Mouse (Mus musculus): Measurements from ENCODE around the gene Dgki. TPM values are rescaled to one million over a fixed set of nuclear protein-coding genes. Genes with fewer than 3 reads are reported as not detected.
A peak's percentile ranks its signal among the peaks of the same experiment; 100 is the strongest.

The Dgki gene
- total RNA-seq, 2 experiments from 2014 or later: 90.5 to 91.1 TPM

- no peak for TF ChIP-seq CTCF (IDR thresholded peaks at IDR 0.05)
- Histone ChIP-seq H3K4me3 (no peak overlapping the region), H3K27ac (no peak overlapping the region)
- intact Hi-C loops (cut with DNase I): no loop called here
- no peak for DNase-seq (ENCODE audit: extremely low spot score in 1 of 2, low spot score in 2 of 2)
Observed at GRCm38 (mm10) chr6:37261236-37261852, 38.6 kb downstream of the Dgki start.

GRCm38 (mm10) chr6:37258662-37259061 is 41.3 kb downstream of the Dgki start:
- no peak for DNase-seq (ENCODE audit: extremely low spot score in 1 of 2, low spot score in 2 of 2)
- no peak overlapping the region for H3K27ac ChIP-seq
- intact Hi-C loops (cut with DNase I): no loop called here
- TF ChIP-seq CTCF (IDR thresholded peaks at IDR 0.05): no peak
- H3K4me3 ChIP-seq: no peak overlapping the region

- intact Hi-C loops (cut with DNase I): no loop called here
- no peak overlapping the region for H3K27ac ChIP-seq
- no peak for TF ChIP-seq CTCF (IDR thresholded peaks at IDR 0.05)
- DNase-seq (ENCODE audit: extremely low spot score in 1 of 2, low spot score in 2 of 2): no peak
- H3K4me3 ChIP-seq: no peak overlapping the region
Observed at GRCm38 (mm10) chr6:37254144-37254543, 45.8 kb downstream of the Dgki start.

- Histone ChIP-seq H3K4me3 (no peak overlapping the region), H3K27ac (no peak overlapping the region)
- intact Hi-C loops (cut with DNase I): no loop called here
- TF ChIP-seq CTCF (IDR thresholded peaks at IDR 0.05): no peak
- DNase-seq (ENCODE audit: extremely low spot score in 1 of 2, low spot score in 2 of 2): no peak
Observed at GRCm38 (mm10) chr6:37252536-37252935, 47.4 kb downstream of the Dgki start.

GRCm38 (mm10) chr6:37250671-37251070 is 49.3 kb downstream of the Dgki start:
- no peak for TF ChIP-seq CTCF (IDR thresholded peaks at IDR 0.05)
- no peak overlapping the region for H3K27ac ChIP-seq
- intact Hi-C loops (cut with DNase I): no loop called here
- H3K4me3 ChIP-seq: no peak overlapping the region
- no peak for DNase-seq (ENCODE audit: extremely low spot score in 1 of 2, low spot score in 2 of 2)

GRCm38 (mm10) chr6:37245757-37246156 is 54.2 kb downstream of the Dgki start:
- no peak for DNase-seq (ENCODE audit: extremely low spot score in 1 of 2, low spot score in 2 of 2)
- no peak overlapping the region for H3K27ac ChIP-seq
- intact Hi-C loops (cut with DNase I): no loop called here
- no peak overlapping the region for H3K4me3 ChIP-seq
- no peak for TF ChIP-seq CTCF (IDR thresholded peaks at IDR 0.05)

GRCm38 (mm10) chr6:37244074-37244473 is 55.9 kb downstream of the Dgki start:
- no peak overlapping the region for H3K27ac ChIP-seq
- no peak for TF ChIP-seq CTCF (IDR thresholded peaks at IDR 0.05)
- intact Hi-C loops (cut with DNase I): loop anchor here (5.0 kb wide), 1 partner anchor 147 kb away; no protein-coding TSS in a partner anchor
- no peak for DNase-seq (ENCODE audit: extremely low spot score in 1 of 2, low spot score in 2 of 2)
- H3K4me3 ChIP-seq: no peak overlapping the region

- Histone ChIP-seq H3K27ac (peak overlapping the region; percentile 67), H3K4me3 (no peak overlapping the region)
- DNase-seq (ENCODE audit: extremely low spot score in 1 of 2, low spot score in 2 of 2): no peak
- TF ChIP-seq CTCF (IDR thresholded peaks at IDR 0.05): no peak
- intact Hi-C loops (cut with DNase I): loop anchor here (2.0 to 5.0 kb wide), 2 partner anchors 56 to 145 kb away; no protein-coding TSS in a partner anchor
Observed at GRCm38 (mm10) chr6:37242769-37243121, 57.2 kb downstream of the Dgki start.

- Histone ChIP-seq H3K4me3 (no peak overlapping the region), H3K27ac (peak overlapping the region; percentile 67)
- DNase-seq (ENCODE audit: extremely low spot score in 1 of 2, low spot score in 2 of 2): no peak
- no peak for TF ChIP-seq CTCF (IDR thresholded peaks at IDR 0.05)
- intact Hi-C loops (cut with DNase I): loop anchor here (2.0 to 5.0 kb wide), 2 partner anchors 57 to 145 kb away; no protein-coding TSS in a partner anchor
Observed at GRCm38 (mm10) chr6:37242100-37242768, 57.8 kb downstream of the Dgki start.

GRCm38 (mm10) chr6:37241434-37241833 is 58.5 kb downstream of the Dgki start:
- intact Hi-C loops (cut with DNase I): loop anchor here (5.0 kb wide), 1 partner anchor 144 kb away; no protein-coding TSS in a partner anchor
- H3K27ac ChIP-seq: peak overlapping the region; percentile 67

GRCm38 (mm10) chr6:37240140-37240539 is 59.8 kb downstream of the Dgki start:
- no peak for DNase-seq (ENCODE audit: extremely low spot score in 1 of 2, low spot score in 2 of 2)
- H3K27ac ChIP-seq: no peak overlapping the region
- no peak overlapping the region for H3K4me3 ChIP-seq
- TF ChIP-seq CTCF (IDR thresholded peaks at IDR 0.05): no peak
- intact Hi-C loops (cut with DNase I): loop anchor here (5.0 kb wide), 1 partner anchor 143 kb away; no protein-coding TSS in a partner anchor

More at GRCm38 (mm10) chr6:37241434-37241833, 58.5 kb downstream of the Dgki start:
- TF ChIP-seq CTCF (IDR thresholded peaks at IDR 0.05): no peak
- no peak for DNase-seq (ENCODE audit: extremely low spot score in 1 of 2, low spot score in 2 of 2)
- no peak overlapping the region for H3K4me3 ChIP-seq

GRCm38 (mm10) chr6:37236893-37237292 is 63.1 kb downstream of the Dgki start:
- Histone ChIP-seq H3K4me3 (no peak overlapping the region), H3K27ac (no peak overlapping the region)
- TF ChIP-seq CTCF (IDR thresholded peaks at IDR 0.05): no peak
- no peak for DNase-seq (ENCODE audit: extremely low spot score in 1 of 2, low spot score in 2 of 2)
- intact Hi-C loops (cut with DNase I): no loop called here

All from left cerebral cortex, adult 2 months (tissue).